Mouse (Mus musculus): ENCODE results near the gene Ghr. TPM values are rescaled to one million over a fixed set of nuclear protein-coding genes. Genes with fewer than 3 reads are reported as not detected.

Gene Ghr
- polyA plus RNA-seq, 1 experiment from 2014 or later, result 7.6 TPM

GRCm38 (mm10) chr15:3290435-3290834 is 292.9 kb downstream of the Ghr start:
- Histone ChIP-seq H3K4me1 (ENCODE audit: control insufficient read depth, insufficient read depth, low read length) (no peaks in the 10 kb centered on the region), H3K36me3 (ENCODE audit: control insufficient read depth, insufficient read depth, low read length) (no peaks in the 10 kb centered on the region), H3K4me3 (ENCODE audit: low read depth, low read length) (no peak overlapping the region), H3K9ac (ENCODE audit: low read depth, low read length) (no peak overlapping the region), H3K9me3 (replicated peaks; ENCODE audit: control insufficient read depth, low read length, poor library complexity, severe bottlenecking) (no peaks in the 10 kb centered on the region), H3K4me2 (ENCODE audit: low read length) (no peak overlapping the region), H3K27ac (ENCODE audit: low read length) (no peak overlapping the region), H3K27me3 (ENCODE audit: control insufficient read depth, insufficient read depth, low read depth, low read length) (no peaks in the 10 kb centered on the region)
- no peak for ATAC-seq
- WGBS, result 92% methylated on average over 3 of the region's 3 CpGs

- no peak overlapping the region for H3K9ac ChIP-seq (ENCODE audit: low read depth, low read length)
- no peak for ATAC-seq
- no peaks in the 10 kb centered on the region for H3K4me1 ChIP-seq (ENCODE audit: control insufficient read depth, insufficient read depth, low read length)
- H3K27me3 ChIP-seq (ENCODE audit: control insufficient read depth, insufficient read depth, low read depth, low read length), result no peaks in the 10 kb centered on the region
- H3K9me3 ChIP-seq (replicated peaks; ENCODE audit: control insufficient read depth, low read length, poor library complexity, severe bottlenecking), result no peaks in the 10 kb centered on the region
- H3K4me2 ChIP-seq (ENCODE audit: low read length), result no peak overlapping the region
- no peak overlapping the region for H3K27ac ChIP-seq (ENCODE audit: low read length)
- H3K36me3 ChIP-seq (ENCODE audit: control insufficient read depth, insufficient read depth, low read length), result no peaks in the 10 kb centered on the region
- H3K4me3 ChIP-seq (ENCODE audit: low read depth, low read length), result no peak overlapping the region
These were observed 297.3 kb downstream of the Ghr start for GRCm38 (mm10) chr15:3286032-3286431.

- WGBS, result 46% methylated on average over 1 of the region's 1 CpGs
- ATAC-seq, result no peak
- no peak overlapping the region for H3K4me2 ChIP-seq (ENCODE audit: low read length)
- H3K27me3 ChIP-seq (ENCODE audit: control insufficient read depth, insufficient read depth, low read depth, low read length), result no peaks in the 10 kb centered on the region
- H3K9me3 ChIP-seq (replicated peaks; ENCODE audit: control insufficient read depth, low read length, poor library complexity, severe bottlenecking), result no peaks in the 10 kb centered on the region
- no peak overlapping the region for H3K27ac ChIP-seq (ENCODE audit: low read length)
- H3K4me1 ChIP-seq (ENCODE audit: control insufficient read depth, insufficient read depth, low read length), result no peaks in the 10 kb centered on the region
- H3K4me3 ChIP-seq (ENCODE audit: low read depth, low read length), result no peak overlapping the region
- H3K9ac ChIP-seq (ENCODE audit: low read depth, low read length), result no peak overlapping the region
- H3K36me3 ChIP-seq (ENCODE audit: control insufficient read depth, insufficient read depth, low read length), result no peaks in the 10 kb centered on the region
These were observed 301.6 kb downstream of the Ghr start for GRCm38 (mm10) chr15:3281737-3282136.

- H3K9ac ChIP-seq (ENCODE audit: low read depth, low read length), result no peak overlapping the region
- no peaks in the 10 kb centered on the region for H3K36me3 ChIP-seq (ENCODE audit: control insufficient read depth, insufficient read depth, low read length)
- ATAC-seq, result no peak
- H3K4me3 ChIP-seq (ENCODE audit: low read depth, low read length), result no peak overlapping the region
- H3K4me1 ChIP-seq (ENCODE audit: control insufficient read depth, insufficient read depth, low read length), result no peaks in the 10 kb centered on the region
- no peaks in the 10 kb centered on the region for H3K27me3 ChIP-seq (ENCODE audit: control insufficient read depth, insufficient read depth, low read depth, low read length)
- H3K4me2 ChIP-seq (ENCODE audit: low read length), result no peak overlapping the region
- H3K9me3 ChIP-seq (replicated peaks; ENCODE audit: control insufficient read depth, low read length, poor library complexity, severe bottlenecking), result no peaks in the 10 kb centered on the region
- no peak overlapping the region for H3K27ac ChIP-seq (ENCODE audit: low read length)
These were observed 302.1 kb downstream of the Ghr start for GRCm38 (mm10) chr15:3281216-3281615.

GRCm38 (mm10) chr15:3279242-3279641 is 304.1 kb downstream of the Ghr start:
- no peaks in the 10 kb centered on the region for H3K9me3 ChIP-seq (replicated peaks; ENCODE audit: control insufficient read depth, low read length, poor library complexity, severe bottlenecking)
- no peak overlapping the region for H3K4me2 ChIP-seq (ENCODE audit: low read length)
- H3K27ac ChIP-seq (ENCODE audit: low read length), result no peak overlapping the region
- no peak for ATAC-seq
- no peak overlapping the region for H3K9ac ChIP-seq (ENCODE audit: low read depth, low read length)
- no peaks in the 10 kb centered on the region for H3K36me3 ChIP-seq (ENCODE audit: control insufficient read depth, insufficient read depth, low read length)
- no peaks in the 10 kb centered on the region for H3K27me3 ChIP-seq (ENCODE audit: control insufficient read depth, insufficient read depth, low read depth, low read length)
- no peak overlapping the region for H3K4me3 ChIP-seq (ENCODE audit: low read depth, low read length)
- 75% methylated on average over 7 of the region's 7 CpGs for WGBS
- no peaks in the 10 kb centered on the region for H3K4me1 ChIP-seq (ENCODE audit: control insufficient read depth, insufficient read depth, low read length)

- H3K4me3 ChIP-seq (ENCODE audit: low read depth, low read length), result no peak overlapping the region
- H3K27ac ChIP-seq (ENCODE audit: low read length), result no peak overlapping the region
- no peaks in the 10 kb centered on the region for H3K4me1 ChIP-seq (ENCODE audit: control insufficient read depth, insufficient read depth, low read length)
- ATAC-seq, result no peak
- no peaks in the 10 kb centered on the region for H3K9me3 ChIP-seq (replicated peaks; ENCODE audit: control insufficient read depth, low read length, poor library complexity, severe bottlenecking)
- no peak overlapping the region for H3K4me2 ChIP-seq (ENCODE audit: low read length)
- no peak overlapping the region for H3K9ac ChIP-seq (ENCODE audit: low read depth, low read length)
- no peaks in the 10 kb centered on the region for H3K27me3 ChIP-seq (ENCODE audit: control insufficient read depth, insufficient read depth, low read depth, low read length)
- H3K36me3 ChIP-seq (ENCODE audit: control insufficient read depth, insufficient read depth, low read length), result no peaks in the 10 kb centered on the region
- WGBS, result 92% methylated on average over 2 of the region's 2 CpGs
These were observed 305.9 kb downstream of the Ghr start for GRCm38 (mm10) chr15:3277391-3277790.

GRCm38 (mm10) chr15:3273191-3273590 is 310.1 kb downstream of the Ghr start:
- H3K4me2 ChIP-seq (ENCODE audit: low read length), result no peak overlapping the region
- no peak overlapping the region for H3K4me3 ChIP-seq (ENCODE audit: low read depth, low read length)
- no peaks in the 10 kb centered on the region for H3K9me3 ChIP-seq (replicated peaks; ENCODE audit: control insufficient read depth, low read length, poor library complexity, severe bottlenecking)
- 74% methylated on average over 1 of the region's 1 CpGs for WGBS
- no peaks in the 10 kb centered on the region for H3K36me3 ChIP-seq (ENCODE audit: control insufficient read depth, insufficient read depth, low read length)
- no peak for ATAC-seq
- H3K4me1 ChIP-seq (ENCODE audit: control insufficient read depth, insufficient read depth, low read length), result 0 out of 2 replicates have a peak, but pooled peaks cover 3% of the 10 kb centered on the region
- no peaks in the 10 kb centered on the region for H3K27me3 ChIP-seq (ENCODE audit: control insufficient read depth, insufficient read depth, low read depth, low read length)
- no peak overlapping the region for H3K27ac ChIP-seq (ENCODE audit: low read length)
- H3K9ac ChIP-seq (ENCODE audit: low read depth, low read length), result no peak overlapping the region

- Histone ChIP-seq H3K27me3 (ENCODE audit: control insufficient read depth, insufficient read depth, low read depth, low read length) (no peaks in the 10 kb centered on the region), H3K9ac (ENCODE audit: low read depth, low read length) (peak overlapping the region; percentile 33; the same call in 1 of the 2 replicates), H3K4me2 (ENCODE audit: low read length) (0 out of 2 replicates have a peak overlapping the region, but pooled peaks have one; percentile 6), H3K36me3 (ENCODE audit: control insufficient read depth, insufficient read depth, low read length) (no peaks in the 10 kb centered on the region), H3K4me1 (ENCODE audit: control insufficient read depth, insufficient read depth, low read length) (0 out of 2 replicates have a peak, but pooled peaks cover 3% of the 10 kb centered on the region), H3K4me3 (ENCODE audit: low read depth, low read length) (peak overlapping the region; percentile 6; the same call in 1 of the 2 replicates), H3K27ac (ENCODE audit: low read length) (no peak overlapping the region), H3K9me3 (replicated peaks; ENCODE audit: control insufficient read depth, low read length, poor library complexity, severe bottlenecking) (no peaks in the 10 kb centered on the region)
- no peak for ATAC-seq
- WGBS, result 55% methylated on average over 6 of the region's 6 CpGs
These were observed 312.1 kb downstream of the Ghr start for GRCm38 (mm10) chr15:3271216-3271615.

GRCm38 (mm10) chr15:3270646-3271077 is 312.6 kb downstream of the Ghr start:
- ATAC-seq, result peak; percentile 76
- Histone ChIP-seq H3K4me3 (ENCODE audit: low read depth, low read length) (peak overlapping the region; percentile 15; the same call in 1 of the 2 replicates), H3K27ac (ENCODE audit: low read length) (0 out of 2 replicates have a peak overlapping the region, but pooled peaks have one; percentile 51), H3K27me3 (ENCODE audit: control insufficient read depth, insufficient read depth, low read depth, low read length) (no peaks in the 10 kb centered on the region), H3K4me2 (ENCODE audit: low read length) (peak overlapping the region; percentile 51), H3K9ac (ENCODE audit: low read depth, low read length) (peak overlapping the region; percentile 15; the same call in 1 of the 2 replicates), H3K4me1 (ENCODE audit: control insufficient read depth, insufficient read depth, low read length) (0 out of 2 replicates have a peak, but pooled peaks cover 3% of the 10 kb centered on the region), H3K9me3 (replicated peaks; ENCODE audit: control insufficient read depth, low read length, poor library complexity, severe bottlenecking) (no peaks in the 10 kb centered on the region), H3K36me3 (ENCODE audit: control insufficient read depth, insufficient read depth, low read length) (no peaks in the 10 kb centered on the region)
- WGBS, result 3% methylated on average over 12 of the region's 12 CpGs
